Mouse (Mus musculus): ENCODE data around the gene Man2a2.

DNA sequence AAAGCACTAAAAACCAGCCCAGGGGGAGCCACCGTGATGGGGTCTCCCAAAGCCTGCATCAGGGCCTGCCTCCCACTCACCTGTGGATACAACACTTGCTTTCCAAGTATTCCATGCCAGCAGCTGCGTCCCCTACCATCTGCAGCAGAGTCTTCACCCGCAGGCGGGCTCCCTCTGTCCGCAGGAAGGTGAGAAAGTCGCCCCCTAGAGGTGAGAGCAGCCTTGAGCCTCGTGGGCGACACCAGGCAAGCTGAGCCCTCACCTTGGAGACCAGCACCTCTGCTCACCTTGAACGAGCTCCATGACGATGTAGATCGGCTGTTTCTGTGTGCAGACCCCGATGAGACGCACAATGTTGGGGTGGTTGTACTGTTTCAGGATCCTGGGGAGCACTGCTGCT lies 8.4 kb upstream of the Man2a2 start:
- TF ChIP-seq CTCF (conservative IDR thresholded peaks at IDR 0.05 in 1 of 2, IDR thresholded peaks at IDR 0.05 in 1 of 2; ENCODE audit: low read depth in 2 of 2, low read length in 2 of 2) (peak; percentile 8 to 57; a peak in 3 of 4 replicates), KAT2A (IDR thresholded peaks at IDR 0.05; ENCODE audit: insufficient replicate concordance, low read length) (no peak), ZMIZ1 (IDR thresholded peaks at IDR 0.05; ENCODE audit: low read depth, low read length) (no peak), ETS1 (conservative IDR thresholded peaks at IDR 0.05; ENCODE audit: low read depth, low read length) (no peak), MAFK (IDR thresholded peaks at IDR 0.05; ENCODE audit: insufficient replicate concordance, low read length) (no peak), E2F4 (IDR thresholded peaks at IDR 0.05; ENCODE audit: insufficient replicate concordance, low read depth, low read length) (no peak), NELFE (IDR thresholded peaks at IDR 0.05; ENCODE audit: low read depth, low read length) (no peak), EP300 (IDR thresholded peaks at IDR 0.05; ENCODE audit: low read length) (no peak), USF1 (IDR thresholded peaks at IDR 0.05; ENCODE audit: low read depth, low read length) (no peak)
